Mouse (Mus musculus): ENCODE results near the gene Tmprss6.

The Tmprss6 gene

GRCm38 (mm10) chr15:78468379-78468937 is at the start of gene Tmprss6:
Gene Tmprss6 (minus strand): TSS chr15:78468634.
- DNase-seq (ENCODE audit: extremely low read depth, insufficient read length, low spot score), result no peak

- no peak for DNase-seq (ENCODE audit: extremely low read depth, insufficient read length, low spot score)
Observed at GRCm38 (mm10) chr15:78518221-78518620, 49.8 kb upstream of the Tmprss6 start.

- DNase-seq (ENCODE audit: extremely low read depth, insufficient read length, low spot score), result no peak
Observed at GRCm38 (mm10) chr15:78515759-78516158, 47.3 kb upstream of the Tmprss6 start.

GRCm38 (mm10) chr15:78514393-78515146 is 46.1 kb upstream of the Tmprss6 start:
- peak; percentile 41 for DNase-seq (ENCODE audit: extremely low read depth, insufficient read length, low spot score)

- no peak for DNase-seq (ENCODE audit: extremely low read depth, insufficient read length, low spot score)
Observed at GRCm38 (mm10) chr15:78513019-78513418, 44.6 kb upstream of the Tmprss6 start.

- no peak for DNase-seq (ENCODE audit: extremely low read depth, insufficient read length, low spot score)
Observed at GRCm38 (mm10) chr15:78511951-78512350, 43.5 kb upstream of the Tmprss6 start.

GRCm38 (mm10) chr15:78510736-78511135 is 42.3 kb upstream of the Tmprss6 start:
- no peak for DNase-seq (ENCODE audit: extremely low read depth, insufficient read length, low spot score)

- DNase-seq (ENCODE audit: extremely low read depth, insufficient read length, low spot score), result peak; percentile 40
Observed at GRCm38 (mm10) chr15:78510121-78510576, 41.7 kb upstream of the Tmprss6 start.

- no peak for DNase-seq (ENCODE audit: extremely low read depth, insufficient read length, low spot score)
Observed at GRCm38 (mm10) chr15:78509297-78509899, 41.0 kb upstream of the Tmprss6 start.

GRCm38 (mm10) chr15:78508443-78508842 is 40.0 kb upstream of the Tmprss6 start:
- DNase-seq (ENCODE audit: extremely low read depth, insufficient read length, low spot score), result no peak

- DNase-seq (ENCODE audit: extremely low read depth, insufficient read length, low spot score), result no peak
Observed at GRCm38 (mm10) chr15:78505541-78505940, 37.1 kb upstream of the Tmprss6 start.

GRCm38 (mm10) chr15:78504816-78505215 is 36.4 kb upstream of the Tmprss6 start:
- no peak for DNase-seq (ENCODE audit: extremely low read depth, insufficient read length, low spot score)

- no peak for DNase-seq (ENCODE audit: extremely low read depth, insufficient read length, low spot score)
Observed at GRCm38 (mm10) chr15:78504013-78504412, 35.6 kb upstream of the Tmprss6 start.

- no peak for DNase-seq (ENCODE audit: extremely low read depth, insufficient read length, low spot score)
Observed at GRCm38 (mm10) chr15:78502437-78503132, 34.2 kb upstream of the Tmprss6 start.

GRCm38 (mm10) chr15:78494968-78495406 is 26.6 kb upstream of the Tmprss6 start, which contains the start of gene Il2rb:
Gene Il2rb (minus strand): TSS chr15:78495271.
- no peak for DNase-seq (ENCODE audit: extremely low read depth, insufficient read length, low spot score)

- DNase-seq (ENCODE audit: extremely low read depth, insufficient read length, low spot score), result no peak
Observed at GRCm38 (mm10) chr15:78493401-78494010, 25.1 kb upstream of the Tmprss6 start.

- no peak for DNase-seq (ENCODE audit: extremely low read depth, insufficient read length, low spot score)
Observed at GRCm38 (mm10) chr15:78491301-78491700, 22.9 kb upstream of the Tmprss6 start.

- no peak for DNase-seq (ENCODE audit: extremely low read depth, insufficient read length, low spot score)
Observed at GRCm38 (mm10) chr15:78489906-78490305, 21.5 kb upstream of the Tmprss6 start.

GRCm38 (mm10) chr15:78489248-78489647 is 20.8 kb upstream of the Tmprss6 start:
- DNase-seq (ENCODE audit: extremely low read depth, insufficient read length, low spot score), result no peak

GRCm38 (mm10) chr15:78487066-78487465 is 18.6 kb upstream of the Tmprss6 start:
- DNase-seq (ENCODE audit: extremely low read depth, insufficient read length, low spot score), result no peak

GRCm38 (mm10) chr15:78486564-78486963 is 18.1 kb upstream of the Tmprss6 start:
- DNase-seq (ENCODE audit: extremely low read depth, insufficient read length, low spot score), result no peak

Data from 3134 (cell line).